Mouse (Mus musculus) spleen, postnatal 4 days (tissue): Measurements from ENCODE around the gene Birc3.
A peak's percentile ranks its signal among the peaks of the same experiment; 100 is the strongest.
"Not testable (repeated sequence)": the region's sequence is repeated elsewhere in the genome, so short reads cannot be mapped to it uniquely, and the experiment has no call there.

Experiments
- DNase-seq, 2 experiments: peaks; one replicate each; pipeline ENCODE4 v3.0.0; 2022; ENCODE audit warnings: low spot score in 2 of 2

Birc3 gene

GRCm38 (mm10) chr9:7867981-7868380 is 5.0 kb downstream of the Birc3 start:
- peak in 1 of 2 experiments; percentile 14 for DNase-seq

- not testable (repeated sequence) for DNase-seq
Observed at GRCm38 (mm10) chr9:7866981-7867380, 6.0 kb downstream of the Birc3 start.

- no peak for DNase-seq
Observed at GRCm38 (mm10) chr9:7860976-7861375, 12.0 kb downstream of the Birc3 start.

DNA sequence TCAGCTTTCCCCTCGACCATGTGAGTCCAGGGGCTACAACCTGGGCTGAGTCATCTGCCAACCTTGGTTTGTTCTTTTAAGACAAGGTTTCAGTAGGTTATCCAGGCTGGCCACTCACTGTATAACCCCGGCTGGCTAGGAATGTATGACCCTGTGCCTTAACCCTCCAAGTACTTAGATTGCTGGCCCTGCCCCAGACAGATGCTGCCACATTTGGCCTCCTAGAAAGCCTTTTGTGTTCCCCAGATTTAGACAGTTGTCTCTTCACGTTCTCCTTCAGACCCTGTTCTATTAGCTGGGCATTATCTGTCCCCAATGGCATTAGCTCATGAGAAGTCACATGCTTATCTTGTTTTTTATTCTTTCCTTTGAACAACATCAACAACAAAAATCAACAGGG is 17.1 kb downstream of the Birc3 start:
- DNase-seq, result no peak

GRCm38 (mm10) chr9:7855374-7855773 is 17.6 kb downstream of the Birc3 start:
- no peak for DNase-seq

- not testable (repeated sequence) for DNase-seq
Observed at GRCm38 (mm10) chr9:7854196-7854595, 18.8 kb downstream of the Birc3 start.

DNA sequence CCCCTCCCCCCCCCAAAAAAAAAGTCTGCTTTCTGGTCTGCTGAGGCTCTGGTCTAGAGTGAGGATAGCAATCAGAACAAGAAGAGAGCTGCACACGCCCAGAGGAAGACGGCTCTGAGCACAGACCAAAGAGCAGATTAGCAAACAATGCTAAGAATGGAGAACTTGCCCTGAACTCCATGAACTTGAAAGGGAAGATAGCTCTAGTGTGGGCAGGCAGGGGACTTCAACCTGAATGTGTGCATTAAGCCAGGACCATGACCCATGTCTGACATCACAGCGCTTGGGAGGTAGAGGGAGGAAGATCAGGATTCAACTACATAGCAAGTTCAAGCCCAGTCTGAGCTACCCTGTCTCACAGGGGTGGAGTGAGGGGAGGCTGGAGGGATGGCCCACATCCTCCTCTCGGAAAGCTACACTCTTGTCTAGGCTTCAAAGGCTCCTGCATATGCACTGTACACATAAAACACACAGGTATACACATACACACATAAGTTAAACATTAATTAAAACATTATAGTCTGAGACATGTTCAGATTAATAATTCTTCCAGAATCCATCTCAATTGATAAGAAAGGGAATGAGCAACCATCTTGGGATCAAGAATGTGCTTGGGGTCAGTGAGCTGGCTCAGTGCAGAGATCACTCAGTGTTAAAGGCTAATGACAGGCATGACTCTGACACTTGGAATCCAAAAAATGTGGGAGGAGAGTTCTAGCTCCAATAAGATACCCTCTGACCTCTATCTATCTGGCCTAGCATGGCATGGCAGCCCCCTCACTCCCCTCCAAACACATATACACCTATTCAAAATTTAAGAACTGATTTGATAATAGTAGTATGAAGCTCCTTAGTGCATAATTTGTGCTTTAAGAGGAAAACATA is 20.4 kb downstream of the Birc3 start:
- DNase-seq, result no peak

GRCm38 (mm10) chr9:7851841-7852240 is 21.1 kb downstream of the Birc3 start:
- DNase-seq, result no peak

- DNase-seq, result no peak
Observed at GRCm38 (mm10) chr9:7848191-7848590, 24.8 kb downstream of the Birc3 start.

DNA sequence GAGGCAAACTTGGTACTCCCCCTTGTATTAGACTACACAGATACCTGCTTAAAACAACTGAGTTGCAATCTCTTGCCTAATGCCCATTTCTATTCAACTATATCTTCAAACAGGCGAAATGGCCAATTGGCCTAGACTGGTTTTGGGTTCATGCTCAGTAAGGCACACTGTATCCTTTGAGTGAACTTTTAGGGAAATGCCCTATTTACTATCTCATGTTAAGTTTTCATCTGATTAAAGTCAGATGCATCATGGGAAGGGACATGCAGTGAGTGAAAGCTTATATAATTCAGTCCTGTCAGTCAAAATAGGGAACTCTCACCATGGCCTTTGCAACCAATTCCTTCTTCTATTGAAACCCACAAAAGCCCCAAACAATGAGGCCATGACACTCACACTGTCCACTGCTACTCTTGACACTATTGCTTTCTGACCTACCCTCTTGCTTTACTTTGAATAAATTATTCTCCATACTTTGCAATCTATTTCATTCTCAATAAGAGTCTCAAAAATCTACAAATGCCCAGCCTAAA is 26.3 kb downstream of the Birc3 start:
- no peak for DNase-seq

GRCm38 (mm10) chr9:7845216-7845895 is 27.6 kb downstream of the Birc3 start:
- DNase-seq, result no peak

GRCm38 (mm10) chr9:7841221-7841620 is 31.8 kb downstream of the Birc3 start:
- no peak for DNase-seq

- DNase-seq, result no peak
Observed at GRCm38 (mm10) chr9:7837806-7838440, 35.1 kb downstream of the Birc3 start.

- peak; percentile 93 to 95 for DNase-seq
Observed at GRCm38 (mm10) chr9:7836905-7837805, 35.8 kb downstream of the Birc3 start, which contains the start of gene Birc2. Gene Birc2 (minus strand): TSS chr9:7837064.

DNA sequence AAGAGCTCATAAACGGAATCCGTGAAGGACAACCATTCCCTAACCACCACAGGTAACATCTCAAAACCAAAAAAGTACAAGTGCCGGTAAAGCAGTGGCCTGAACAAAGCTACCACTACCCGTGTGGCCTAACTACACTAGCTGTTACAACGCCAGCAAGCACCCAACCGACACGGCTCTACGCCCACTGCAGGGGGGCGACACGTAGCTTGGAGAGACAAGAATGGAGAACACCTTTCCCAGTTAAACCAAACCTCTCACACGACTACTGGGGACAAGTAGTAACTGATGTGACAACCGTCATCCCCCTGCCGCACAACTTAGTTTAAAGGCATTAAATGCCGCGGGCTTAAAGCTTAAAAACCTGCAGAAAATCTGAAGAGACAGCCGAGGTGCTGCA is 36.7 kb downstream of the Birc3 start:
- DNase-seq, result peak; percentile 45 to 76

GRCm38 (mm10) chr9:7835302-7835701 is 37.7 kb downstream of the Birc3 start:
- no peak for DNase-seq

GRCm38 (mm10) chr9:7833421-7833820 is 39.6 kb downstream of the Birc3 start:
- no peak for DNase-seq

DNA sequence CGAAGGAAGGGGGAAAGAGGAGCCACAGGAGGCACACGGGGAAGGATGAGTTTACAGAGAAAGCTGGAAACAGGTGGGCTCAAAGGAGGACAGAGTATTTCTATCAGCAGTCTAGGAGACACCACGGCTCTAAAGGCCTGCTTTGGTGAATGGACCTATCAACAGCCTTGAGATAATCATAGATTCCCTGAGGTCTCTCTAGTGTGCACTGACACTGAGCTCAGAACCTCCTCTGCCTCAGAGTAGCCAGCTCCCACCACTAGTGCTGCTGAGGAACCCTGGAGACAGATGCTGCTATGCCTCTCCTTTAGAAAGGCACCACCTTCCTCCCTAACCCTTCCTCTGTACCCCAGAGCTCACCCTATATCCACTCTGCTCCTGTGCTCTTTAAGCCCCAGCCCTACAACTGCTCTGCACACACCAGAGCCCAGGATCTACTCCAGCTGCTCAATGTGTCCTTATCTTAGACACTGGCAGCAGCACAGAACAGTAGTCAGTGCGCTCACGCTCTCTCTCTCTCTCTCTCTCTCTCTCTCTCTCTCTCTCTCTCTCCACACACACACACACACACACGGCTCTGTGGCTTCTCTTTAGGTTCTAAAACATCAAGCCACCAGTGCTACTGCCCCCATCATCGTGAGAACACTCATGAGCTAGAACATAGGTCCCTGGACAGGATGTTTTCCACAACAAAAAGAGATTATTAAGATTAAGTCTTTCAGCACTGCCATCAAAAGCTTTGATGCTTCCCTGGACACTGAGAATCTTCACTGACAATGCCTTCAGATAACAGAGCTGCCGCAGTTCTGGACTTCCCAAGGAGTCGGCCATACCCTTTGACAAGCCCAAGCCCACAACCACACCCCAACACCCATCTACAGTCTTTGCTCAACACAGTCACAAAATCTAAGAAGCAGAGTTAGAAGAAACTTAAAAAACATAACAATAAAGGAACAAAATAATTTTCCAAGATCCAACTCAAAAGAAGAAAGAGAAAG is 43.2 kb downstream of the Birc3 start:
- no peak for DNase-seq

DNA sequence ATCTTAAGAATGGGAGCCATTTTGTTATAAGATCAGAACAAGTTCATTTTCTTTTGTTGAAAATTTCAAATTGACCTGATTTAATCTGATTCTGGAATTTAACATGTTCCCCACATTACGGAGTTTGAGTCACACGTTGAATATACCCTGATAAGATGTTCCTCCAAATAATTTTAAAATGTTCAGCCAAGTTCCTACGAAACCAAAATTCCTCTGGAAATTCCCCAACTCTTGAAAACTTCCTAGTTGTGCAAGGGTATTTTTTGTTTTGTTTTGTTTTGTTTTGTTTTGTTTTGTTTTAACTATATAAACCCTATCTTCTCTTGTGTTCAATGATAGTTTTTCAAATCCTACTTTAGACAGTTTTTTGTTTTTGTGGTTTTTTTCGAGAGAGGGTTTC is 44.3 kb downstream of the Birc3 start:
- DNase-seq, result no peak

GRCm38 (mm10) chr9:7824916-7825315 is 48.1 kb downstream of the Birc3 start:
- no peak for DNase-seq
